Mouse (Mus musculus): ENCODE results near the gene Car4.

DNA sequence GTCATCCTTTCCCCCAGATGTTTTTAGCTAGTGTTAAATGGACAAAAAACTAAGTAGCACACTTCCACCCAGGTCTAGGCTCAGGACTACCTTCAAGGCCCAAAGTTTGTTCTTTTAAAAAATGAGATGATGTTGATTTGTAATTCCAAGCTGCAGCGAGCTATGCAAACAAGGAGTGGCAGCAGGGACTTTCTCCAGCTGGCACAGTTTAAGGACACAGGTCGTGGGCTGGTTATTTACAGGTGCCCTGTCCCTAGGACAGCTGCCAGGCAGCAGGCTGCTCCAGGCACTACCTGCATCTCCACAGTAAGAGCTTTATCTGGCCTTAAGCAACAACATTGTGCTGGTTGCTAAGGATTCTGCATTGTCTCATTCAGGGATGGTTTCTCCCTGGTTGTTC, 23.1 kb downstream of the Car4 start:
- TF ChIP-seq CTCF (IDR thresholded peaks at IDR 0.05; ENCODE audit: extremely low read depth, insufficient read depth, low read length): no peak
- TF ChIP-seq POLR2A (IDR thresholded peaks at IDR 0.05; ENCODE audit: extremely low read depth, insufficient read depth, low read length): no peak
